Comparison of ENCODE assay signal across 9 mouse cellular contexts in genomic region chr4:101664160-101664750, GRCm38 (mm10). TPM values are rescaled to one million over a fixed set of nuclear protein-coding genes. Genes with fewer than 3 reads are reported as not detected.
DNase-seq lines count a peak whose midpoint lies in the region; ATAC-seq lines count a peak whose summit lies in the region.
"Had no signal": no experiment of that assay in that cellular context is flagged by ENCODE, and none has a peak within 500 bp of the region (broad histone marks: within the 10 kb centered on the region; RNA-seq: fewer than 3 reads in every experiment).

No protein-coding gene starts in this region.

- H3K9ac ChIP-seq in hindbrain, embryonic 11.5 days (ENCODE audit: low read depth, low read length), result no peak overlapping the region
- no peak overlapping the region for H3K9ac ChIP-seq in hindbrain, embryonic 13.5 days
- H3K9ac ChIP-seq: embryonic facial prominence, embryonic 12.5 days had no signal

- ATAC-seq in hindbrain, embryonic 11.5 days (ENCODE audit: low FRiP score), result no peak
- no peak for ATAC-seq in hindbrain, embryonic 13.5 days (ENCODE audit: low FRiP score)
- peak; percentile 63; the same call in 1 of the 2 replicates for ATAC-seq in megakaryocyte, adult 5-6 weeks (ENCODE audit: poor library complexity, severe bottlenecking)

- no peak overlapping the region for H3K4me2 ChIP-seq in hindbrain, embryonic 11.5 days (replicated peaks; ENCODE audit: low read depth, low read length)
- no peak overlapping the region for H3K4me2 ChIP-seq in hindbrain, embryonic 13.5 days
- H3K4me2 ChIP-seq: embryonic facial prominence, embryonic 12.5 days had no signal

- no peak overlapping the region for H3K4me3 ChIP-seq in hindbrain, embryonic 11.5 days (ENCODE audit: low read depth, low read length)
- H3K4me3 ChIP-seq in hindbrain, embryonic 13.5 days, result no peak overlapping the region
- H3K4me3 ChIP-seq: embryonic facial prominence, embryonic 12.5 days had no signal

- DNase-seq in hindbrain, embryonic 11.5 days (ENCODE audit: low spot score), result peak; percentile 72
- DNase-seq in urinary bladder, postnatal 14 days (ENCODE audit: low spot score), result peak; percentile 53
- no peak for DNase-seq in urinary bladder, postnatal 10 days (ENCODE audit: low spot score)
- peak; percentile 71 for DNase-seq in c-Kit-positive CD71-positive TER-119-positive erythroid progenitor cells, embryonic 14.5 days (ENCODE audit: low spot score)
- DNase-seq in gastrocnemius, postnatal 10 days, result peak; percentile 65
- DNase-seq in thymus, postnatal 36 days, result peak; percentile 37 to 56

- H3K9me3 ChIP-seq in hindbrain, embryonic 11.5 days (ENCODE audit: control insufficient read depth, low read length), result no peaks in the 10 kb centered on the region
- no peaks in the 10 kb centered on the region for H3K9me3 ChIP-seq in hindbrain, embryonic 13.5 days

- H3K4me1 ChIP-seq in hindbrain, embryonic 11.5 days (replicated peaks; ENCODE audit: control insufficient read depth, insufficient read depth, low read length), result no peaks in the 10 kb centered on the region
- no peaks in the 10 kb centered on the region for H3K4me1 ChIP-seq in hindbrain, embryonic 13.5 days (replicated peaks)
- H3K4me1 ChIP-seq: embryonic facial prominence, embryonic 12.5 days had no signal

- WGBS in hindbrain, embryonic 11.5 days, result 70% methylated on average over 9 of the region's 9 CpGs
- 74% methylated on average over 9 of the region's 9 CpGs for WGBS in hindbrain, embryonic 13.5 days

- no peaks in the 10 kb centered on the region for H3K36me3 ChIP-seq in hindbrain, embryonic 11.5 days (ENCODE audit: control insufficient read depth, insufficient read depth, low read length)
- H3K36me3 ChIP-seq in hindbrain, embryonic 13.5 days, result peaks cover 35% of the 10 kb centered on the region

- H3K27me3 ChIP-seq in hindbrain, embryonic 11.5 days (ENCODE audit: control insufficient read depth, insufficient read depth, low read length), result no peaks in the 10 kb centered on the region
- H3K27me3 ChIP-seq in hindbrain, embryonic 13.5 days, result no peaks in the 10 kb centered on the region
- H3K27me3 ChIP-seq: embryonic facial prominence, embryonic 12.5 days had no signal

- no peak overlapping the region for H3K27ac ChIP-seq in hindbrain, embryonic 11.5 days (ENCODE audit: low read depth, low read length)
- no peak overlapping the region for H3K27ac ChIP-seq in hindbrain, embryonic 13.5 days
- H3K27ac ChIP-seq: embryonic facial prominence, embryonic 12.5 days had no signal

RNA-seq across cellular contexts. Expression of gene Leprot, which starts 16.7 kb away (rescaled TPM):
- 78.1 and 83.3 TPM in 2 replicates for polyA plus RNA-seq in hindbrain, embryonic 11.5 days (2014; fragmentation: Nextera tagmentation; extraction: Ambion mirVana)
- 88.1 and 93.8 TPM in 2 replicates for polyA plus RNA-seq in hindbrain, embryonic 13.5 days (2015; fragmentation: Nextera tagmentation; extraction: Ambion mirVana)
- total RNA-seq in gastrocnemius, postnatal 10 days (2021), result 10 to 100 TPM; 29.7 to 31.2 TPM
- 67.5 and 69.0 TPM in 2 replicates for total RNA-seq in megakaryocyte, adult 5-6 weeks (2015)
- 105 and 107 TPM in 2 replicates for total RNA-seq in megakaryocyte, adult 5-6 weeks (2017)

RNA-seq across cellular contexts. Expression of gene Lepr, which starts 52.9 kb away (rescaled TPM):
- polyA plus RNA-seq in hindbrain, embryonic 11.5 days (2014; fragmentation: Nextera tagmentation; extraction: Ambion mirVana), result 5.3 and 6.5 TPM in 2 replicates
- 4.2 and 4.4 TPM in 2 replicates for polyA plus RNA-seq in hindbrain, embryonic 13.5 days (2015; fragmentation: Nextera tagmentation; extraction: Ambion mirVana)
- 1 to 10 TPM; 3.1 to 7.0 TPM for total RNA-seq in gastrocnemius, postnatal 10 days (2021)
- total RNA-seq in megakaryocyte, adult 5-6 weeks (2015), result 0.69 and 5.3 TPM in 2 replicates
- 0.62 and 1.7 TPM in 2 replicates for total RNA-seq in megakaryocyte, adult 5-6 weeks (2017)
